Mouse (Mus musculus): ENCODE data around the gene Usp9x.

DNA sequence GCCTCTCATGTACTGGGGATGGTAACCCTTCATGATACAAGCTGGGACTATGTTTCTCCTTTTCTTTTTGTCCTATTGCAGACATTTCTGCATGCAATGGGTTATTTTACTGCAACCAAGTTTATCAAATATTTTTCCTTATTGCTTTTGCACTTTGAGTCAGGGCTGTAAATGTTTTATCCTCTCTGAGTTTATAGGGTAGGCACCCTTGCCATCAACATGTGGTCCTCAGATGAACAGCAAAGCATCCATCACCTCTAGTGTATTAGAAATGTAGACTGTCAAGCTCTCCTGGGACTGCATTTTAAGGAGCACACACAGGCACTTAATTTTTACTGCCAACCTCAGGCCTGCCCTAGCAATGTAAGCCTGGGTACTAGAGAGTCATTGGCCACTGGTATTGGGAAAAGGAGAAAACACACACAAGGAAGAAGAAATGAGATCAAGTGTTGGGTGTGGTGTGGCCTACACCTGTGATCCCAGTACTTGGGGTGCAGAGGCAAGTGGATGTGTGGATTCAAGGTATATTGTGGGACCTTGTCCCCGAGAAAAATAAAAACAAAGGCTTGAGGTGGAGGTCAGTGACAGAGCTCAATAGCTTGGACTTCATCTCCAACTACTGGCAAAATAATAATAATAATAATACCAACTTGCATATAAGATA is 46.6 kb upstream of the Usp9x start:
- TF ChIP-seq CTCF (IDR thresholded peaks at IDR 0.05; ENCODE audit: extremely low read depth, insufficient read length, insufficient replicate concordance, low read depth, low read length) (no peak), POLR2A (IDR thresholded peaks at IDR 0.05; ENCODE audit: low read depth, low read length) (no peak)

All from small intestine, adult 2 months (tissue).